Mouse (Mus musculus) adrenal gland, adult (tissue): ENCODE results near the gene Ces2h.
"Not testable (repeated sequence)": the region's sequence is repeated elsewhere in the genome, so short reads cannot be mapped to it uniquely, and the experiment has no call there.

Experiments used
- DNase-seq, 2 experiments: peaks; one replicate each; pipeline ENCODE4 v3.0.0; 2022 to 2023; ENCODE audit warnings: low spot score in 1 of 2; ENCODE audit not compliant: inconsistent age in 2 of 2

Gene Ces2h

GRCm38 (mm10) chr8:105000586-105000985, at the start of gene Ces2h:
Gene Ces2h, plus strand, starts transcription at chr8:105000853.
- no peak for DNase-seq

GRCm38 (mm10) chr8:104961537-104961961, 39.1 kb upstream of the Ces2h start, which contains the start of gene Ces2g:
Gene Ces2g, plus strand, starts transcription at chr8:104961718.
- peak in 1 of 2 experiments; percentile 48 for DNase-seq

- DNase-seq, result no peak
Observed at GRCm38 (mm10) chr8:104962229-104962901, 38.3 kb upstream of the Ces2h start.

GRCm38 (mm10) chr8:104963375-104963894, 37.2 kb upstream of the Ces2h start:
- no peak for DNase-seq

- DNase-seq, result no peak
Observed at GRCm38 (mm10) chr8:104984126-104984525, 16.5 kb upstream of the Ces2h start.

GRCm38 (mm10) chr8:104984942-104985341, 15.7 kb upstream of the Ces2h start:
- no peak for DNase-seq

- DNase-seq, result no peak
Observed at GRCm38 (mm10) chr8:104998191-104998590, 2.5 kb upstream of the Ces2h start.

- peak in 1 of 2 experiments; percentile 23 for DNase-seq
Observed at GRCm38 (mm10) chr8:104999183-104999582, 1.5 kb upstream of the Ces2h start.

- no peak for DNase-seq
Observed at GRCm38 (mm10) chr8:105010000-105010399, 9.3 kb downstream of the Ces2h start.

- DNase-seq, result no peak
Observed at GRCm38 (mm10) chr8:105011136-105011535, 10.5 kb downstream of the Ces2h start.

- DNase-seq, result no peak
Observed at GRCm38 (mm10) chr8:105014391-105014790, 13.7 kb downstream of the Ces2h start.

GRCm38 (mm10) chr8:105021954-105022353, 21.3 kb downstream of the Ces2h start:
- DNase-seq, result no peak

- DNase-seq, result no peak
Observed at GRCm38 (mm10) chr8:105023087-105023486, 22.4 kb downstream of the Ces2h start.

- peak in 1 of 2 experiments; percentile 30 for DNase-seq
Observed at GRCm38 (mm10) chr8:105025050-105025449, 24.4 kb downstream of the Ces2h start.

GRCm38 (mm10) chr8:105043510-105043909, 42.9 kb downstream of the Ces2h start:
- no peak for DNase-seq

- no peak for DNase-seq
Observed at GRCm38 (mm10) chr8:105045824-105046401, 45.3 kb downstream of the Ces2h start.

- DNase-seq, result no peak
Observed at GRCm38 (mm10) chr8:105048371-105048854, 47.8 kb downstream of the Ces2h start, which contains the start of gene Ces3a. Gene Ces3a, plus strand, starts transcription at chr8:105048601.

GRCm38 (mm10) chr8:105056211-105056610, 55.6 kb downstream of the Ces2h start:
- no peak for DNase-seq

- DNase-seq, result no peak
Observed at GRCm38 (mm10) chr8:105060056-105060455, 59.4 kb downstream of the Ces2h start.

GRCm38 (mm10) chr8:105066761-105067160, 66.1 kb downstream of the Ces2h start:
- peak; percentile 34 to 70 for DNase-seq

GRCm38 (mm10) chr8:105067905-105068304, 67.3 kb downstream of the Ces2h start:
- not testable (repeated sequence) for DNase-seq

GRCm38 (mm10) chr8:105068971-105069370, 68.3 kb downstream of the Ces2h start:
- no peak for DNase-seq
